Mouse (Mus musculus) heart, adult 2 months (tissue): ENCODE measurements around the gene Cel.

Experiments used
- CTCF ChIP-seq: fragments of 200-600 bp; IDR thresholded peaks from 2 replicates; pipeline ENCODE4 v1.8.1; 2022; ENCODE audit warnings: antibody characterized with exemption, mild to moderate bottlenecking, moderate library complexity
- EP300 ChIP-seq: fragments of 200-500 bp; IDR thresholded peaks from 2 replicates; pipeline ENCODE4 v1.6.1; 2011; ENCODE audit warnings: low read depth, low read length, control low read depth; ENCODE audit not compliant: insufficient read depth

GRCm38 (mm10) chr2:28530311-28530710, 32.9 kb downstream of the Cel start:
- TF ChIP-seq CTCF (no peak), EP300 (no peak)
